ENCODE assay signal across 10 mouse cellular contexts in the genomic region with DNA sequence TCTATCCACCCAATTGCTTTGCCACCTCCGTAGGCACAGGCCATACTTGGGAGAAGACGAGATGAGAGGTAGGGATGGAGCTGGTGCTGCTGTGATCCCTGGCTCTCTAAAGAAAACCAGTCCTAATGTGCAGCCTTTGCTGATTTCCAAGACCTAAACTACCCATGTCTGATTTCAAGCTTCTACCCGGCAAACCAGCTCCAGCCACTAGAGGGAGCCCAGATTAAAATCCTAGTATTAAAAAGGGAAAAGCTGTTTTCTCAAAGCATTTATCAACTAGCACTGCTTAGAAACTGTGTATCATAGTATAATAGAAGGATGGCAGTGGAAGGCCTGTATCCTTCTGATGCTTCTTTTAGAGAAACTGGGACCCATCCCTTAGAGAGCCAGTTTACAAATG. TPM values are rescaled to one million over a fixed set of nuclear protein-coding genes. Genes with fewer than 3 reads are reported as not detected.
DNase-seq lines count a peak whose midpoint lies in the region; ATAC-seq and TF ChIP-seq lines count a peak whose summit lies in the region.
"Had no signal": no experiment of that assay in that cellular context is flagged by ENCODE, and none has a peak within 500 bp of the region (broad histone marks: within the 10 kb centered on the region; RNA-seq: fewer than 3 reads in every experiment).

No protein-coding gene starts in this region.

- WGBS in kidney, embryonic 16.5 days, result 24% methylated on average over 3 of the region's 3 CpGs

- intact Hi-C loops in gastrocnemius, adult 2 months (cut with DNase I), result no loop called here

- peak; percentile 54 for DNase-seq in kidney, adult 18-20 months
- peak; percentile 51 for DNase-seq in MN1 (ENCODE audit: low spot score)
- peak; percentile 27 for DNase-seq in cerebellum, adult 11 months
- peak; percentile 53 for DNase-seq in gastrocnemius, adult 2 months
- peak; percentile 17 to 57 for DNase-seq in layer of hippocampus, postnatal 14 days (ENCODE audit: low spot score in 2 of 2)
- peak; percentile 7 for DNase-seq in naive thymus-derived CD4-positive, alpha-beta T cell, adult 2 months (ENCODE audit: low read depth)
- DNase-seq: liver, embryonic 13.5 days had no signal

- H3K36me3 ChIP-seq in kidney, embryonic 16.5 days (ENCODE audit: insufficient read depth, low read length), result no peaks in the 10 kb centered on the region
- H3K36me3 ChIP-seq: embryonic facial prominence, embryonic 13.5 days; liver, embryonic 13.5 days had no signal

- H3K4me2 ChIP-seq in kidney, embryonic 16.5 days (replicated peaks; ENCODE audit: low read depth, low read length), result no peak overlapping the region
- H3K4me2 ChIP-seq: embryonic facial prominence, embryonic 13.5 days; liver, embryonic 13.5 days had no signal

- peak; percentile 74 for TF ChIP-seq CTCF in gastrocnemius, adult 2 months (IDR thresholded peaks at IDR 0.05)

- H3K4me3 ChIP-seq in kidney, embryonic 16.5 days (ENCODE audit: low read length), result no peak overlapping the region
- H3K4me3 ChIP-seq in gastrocnemius, adult 2 months, result peak overlapping the region; percentile 52
- H3K4me3 ChIP-seq: embryonic facial prominence, embryonic 13.5 days; liver, embryonic 13.5 days had no signal

- H3K4me1 ChIP-seq in kidney, embryonic 16.5 days (ENCODE audit: insufficient read depth, low read length), result no peaks in the 10 kb centered on the region
- H3K4me1 ChIP-seq: liver, embryonic 13.5 days had no signal

- no peak for ATAC-seq in kidney, embryonic 16.5 days (ENCODE audit: low FRiP score, low TSS enrichment)
- ATAC-seq in erythroblast, adult 5-6 weeks (replicated peaks; ENCODE audit: low FRiP score, poor library complexity, severe bottlenecking), result no peak

- no peak overlapping the region for H3K9ac ChIP-seq in kidney, embryonic 16.5 days (replicated peaks; ENCODE audit: low read length)
- H3K9ac ChIP-seq: embryonic facial prominence, embryonic 13.5 days; liver, embryonic 13.5 days had no signal

- no peaks in the 10 kb centered on the region for H3K27me3 ChIP-seq in kidney, embryonic 16.5 days (ENCODE audit: insufficient read depth, low read length)
- H3K27me3 ChIP-seq: embryonic facial prominence, embryonic 13.5 days; liver, embryonic 13.5 days had no signal

- no peak overlapping the region for H3K27ac ChIP-seq in kidney, embryonic 16.5 days (ENCODE audit: low read length)
- H3K27ac ChIP-seq in gastrocnemius, adult 2 months, result peak overlapping the region; percentile 66
- H3K27ac ChIP-seq: embryonic facial prominence, embryonic 13.5 days; liver, embryonic 13.5 days had no signal

- H3K9me3 ChIP-seq in kidney, embryonic 16.5 days (ENCODE audit: low read length), result no peaks in the 10 kb centered on the region
- H3K9me3 ChIP-seq: embryonic facial prominence, embryonic 13.5 days; liver, embryonic 13.5 days had no signal

RNA-seq across cellular contexts. Expression of gene Steap4, which starts 5.0 kb away (rescaled TPM):
- 4.0 and 4.8 TPM in 2 replicates for polyA plus RNA-seq in kidney, embryonic 16.5 days (2015; fragmentation: Nextera tagmentation; extraction: Ambion mirVana)
- total RNA-seq in gastrocnemius, adult 2 months (2021), result 10 to 100 TPM; 20.0 to 20.8 TPM
- total RNA-seq in layer of hippocampus, postnatal 14 days (2021), result under 1 TPM; 0.12 to 0.69 TPM
- total RNA-seq in erythroblast, adult 5-6 weeks (2015; ENCODE audit: low replicate concordance), result 0.19 TPM in 1 of 2 replicates, not detected in the other
- 0.34 TPM in 1 of 2 replicates, not detected in the other for total RNA-seq in erythroblast, adult 5-6 weeks (2017; ENCODE audit: low replicate concordance)

Comparison
In these comparisons a context has a peak if more than half of its experiments do, and no peak if none do; other contexts are left out.
1. RNA of gene Steap4, which starts 5.0 kb away (total RNA-seq): 20.0 to 20.8 TPM in gastrocnemius, adult 2 months; 0.12 to 0.69 TPM in layer of hippocampus, postnatal 14 days and 0.19 to 0.34 TPM in erythroblast, adult 5-6 weeks; every median in the first group is over 10 times any median in the second.
2. Peak in every context shown above with its lines, with median percentiles within 50 percentile points of each other: DNase-seq.